Mouse (Mus musculus) hindbrain, embryonic 15.5 days (tissue): ENCODE measurements around the gene Krt81. TPM values are rescaled to one million over a fixed set of nuclear protein-coding genes. Genes with fewer than 3 reads are reported as not detected.

Source experiments
- ATAC-seq: fragments of 200-750 bp; cut with Nextera tagmentation; 2 replicates; pipeline ENCODE4 v1.8.0; 2017; ENCODE audit warnings: low read depth, moderate number of reproducible peaks, moderate TSS enrichment; ENCODE audit not compliant: low FRiP score
- H3K27ac ChIP-seq: fragments of 300-500 bp; sonication (generic); replicated peaks from 2 replicates; pipeline ENCODE4 v1.5.1; 2015; ENCODE audit warnings: mild to moderate bottlenecking, inconsistent platforms
- H3K27me3 ChIP-seq: fragments of 300-500 bp; sonication (generic); 2 replicates; pipeline ENCODE4 v1.6.1; 2015; ENCODE audit warnings: control low read depth, inconsistent platforms
- H3K36me3 ChIP-seq: fragments of 300-500 bp; sonication (generic); 2 replicates; pipeline ENCODE4 v1.6.1; 2015; ENCODE audit warnings: control low read depth, inconsistent platforms
- H3K4me1 ChIP-seq: fragments of 300-500 bp; sonication (generic); replicated peaks from 2 replicates; pipeline ENCODE4 v1.6.1; 2015; ENCODE audit warnings: control low read depth, inconsistent platforms
- H3K4me2 ChIP-seq: fragments of 300-500 bp; sonication (generic); 2 replicates; pipeline ENCODE4 v1.6.1; 2015; ENCODE audit warnings: moderate library complexity, mild to moderate bottlenecking, inconsistent platforms
- H3K4me3 ChIP-seq: fragments of 300-500 bp; sonication (generic); 2 replicates; pipeline ENCODE4 v1.5.1; 2015; ENCODE audit warnings: mild to moderate bottlenecking, inconsistent platforms
- H3K9ac ChIP-seq: fragments of 300-500 bp; sonication (generic); 2 replicates; pipeline ENCODE4 v1.6.1; 2015; ENCODE audit warnings: inconsistent platforms
- H3K9me3 ChIP-seq: fragments of 300-500 bp; sonication (generic); 2 replicates; pipeline ENCODE4 v1.6.1; 2016; ENCODE audit warnings: control low read depth, inconsistent platforms
- WGBS: fragments of 180-500 bp; shearing (Covaris S2); methylation state at CpG from one replicate; pipeline ENCODE4 v1.1.7; 2015; 5-methylcytosine and 5-hydroxymethylcytosine counted together
- polyA plus RNA-seq: library from polyadenylated mRNA; unstranded; fragments of >200 nt; fragmentation: Nextera tagmentation; extraction: Ambion mirVana; gene quantifications from 2 replicates; pipeline ENCODE4 v1.2.1, GENCODE M21; 2015

Krt81 gene
- polyA plus RNA-seq, 1 experiment from 2014 or later = not detected

DNA sequence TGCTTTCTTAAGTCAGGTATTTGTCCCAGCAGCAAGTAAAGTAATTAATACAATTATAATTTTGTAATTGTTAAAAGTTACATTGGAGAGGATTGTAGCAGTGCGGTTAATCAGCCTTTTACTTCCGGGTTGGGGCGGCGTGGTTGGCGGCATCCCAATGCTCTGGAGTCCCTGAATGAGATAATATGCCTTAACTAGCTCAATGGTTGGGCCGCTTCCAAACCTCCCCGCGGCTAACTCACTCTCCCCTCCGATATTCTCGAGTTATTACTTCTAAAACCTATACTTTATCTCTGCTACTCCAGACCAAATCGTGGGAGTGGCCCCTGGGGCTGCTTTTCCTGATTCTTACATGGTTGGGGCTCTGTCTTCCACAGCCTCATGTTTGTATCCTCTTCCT lies 17.0 kb downstream of the Krt81 start:
- Histone ChIP-seq H3K27me3 (no peaks in the 10 kb centered on the region), H3K4me1 (no peaks in the 10 kb centered on the region), H3K9ac (no peak overlapping the region), H3K9me3 (no peaks in the 10 kb centered on the region), H3K4me3 (no peak overlapping the region), H3K36me3 (no peaks in the 10 kb centered on the region), H3K4me2 (no peak overlapping the region), H3K27ac (no peak overlapping the region)
- WGBS = 74% methylated on average over 11 of the region's 11 CpGs
- ATAC-seq = no peak

DNA sequence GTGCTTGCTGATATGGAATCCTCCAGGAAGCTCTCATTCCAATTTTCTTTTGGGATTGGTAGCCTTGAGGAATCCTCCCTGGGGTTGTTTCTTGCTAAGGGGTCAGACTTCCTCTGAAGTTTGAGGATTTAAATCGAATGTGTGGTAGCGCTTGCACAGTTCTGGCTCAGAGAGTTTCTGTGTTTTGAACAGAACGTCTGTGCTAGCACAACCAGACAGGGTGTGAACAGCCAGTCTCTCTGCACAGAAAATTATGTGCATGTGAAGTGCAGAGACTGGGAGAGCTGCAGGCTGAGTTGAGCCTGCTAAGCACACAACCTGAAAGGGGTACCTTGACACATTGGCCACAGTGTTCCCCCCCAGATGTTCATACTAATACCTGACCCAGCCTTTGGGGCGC lies 22.7 kb downstream of the Krt81 start:
- WGBS = 84% methylated on average over 4 of the region's 4 CpGs
- Histone ChIP-seq H3K4me3 (no peak overlapping the region), H3K4me1 (peaks cover 8% of the 10 kb centered on the region), H3K27me3 (peaks cover 18% of the 10 kb centered on the region), H3K9me3 (no peaks in the 10 kb centered on the region), H3K9ac (no peak overlapping the region), H3K27ac (no peak overlapping the region), H3K36me3 (no peaks in the 10 kb centered on the region), H3K4me2 (no peak overlapping the region)
- ATAC-seq = no peak

DNA sequence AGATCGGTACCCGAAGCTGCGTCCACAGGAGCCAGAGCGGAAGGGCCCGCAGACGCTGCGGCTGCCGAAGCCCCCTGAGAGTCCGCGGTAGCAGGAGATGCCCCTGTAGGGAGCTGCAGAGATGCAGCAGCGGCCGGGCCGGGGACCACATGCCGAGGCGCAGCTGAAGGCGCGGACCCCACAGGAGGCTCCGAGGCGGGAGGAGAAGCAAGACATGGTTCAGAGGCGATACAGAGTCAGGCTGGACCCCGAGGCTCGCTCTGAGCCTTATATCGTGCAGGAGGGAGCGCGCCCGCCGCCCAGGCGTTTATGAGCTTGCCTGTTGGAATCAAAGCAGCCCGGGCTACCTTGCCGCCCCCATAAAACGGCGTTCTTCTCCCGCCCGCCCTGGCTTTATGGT lies 25.0 kb downstream of the Krt81 start, which contains the start of gene Krt87:
Krt87 (minus strand) TSS at position 250 of the 400 bp plus-strand sequence.
- no peak for ATAC-seq
- Histone ChIP-seq H3K36me3 (no peaks in the 10 kb centered on the region), H3K27me3 (peaks cover 18% of the 10 kb centered on the region), H3K9ac (peak within 1 kb of the TSS; percentile 48), H3K4me1 (peaks cover 8% of the 10 kb centered on the region), H3K27ac (no peak within 1 kb of the TSS), H3K4me2 (peak within 1 kb of the TSS; percentile 88), H3K4me3 (peak within 1 kb of the TSS; percentile 39), H3K9me3 (no peaks in the 10 kb centered on the region)
- 2% methylated on average over 34 of the region's 34 CpGs for WGBS

DNA sequence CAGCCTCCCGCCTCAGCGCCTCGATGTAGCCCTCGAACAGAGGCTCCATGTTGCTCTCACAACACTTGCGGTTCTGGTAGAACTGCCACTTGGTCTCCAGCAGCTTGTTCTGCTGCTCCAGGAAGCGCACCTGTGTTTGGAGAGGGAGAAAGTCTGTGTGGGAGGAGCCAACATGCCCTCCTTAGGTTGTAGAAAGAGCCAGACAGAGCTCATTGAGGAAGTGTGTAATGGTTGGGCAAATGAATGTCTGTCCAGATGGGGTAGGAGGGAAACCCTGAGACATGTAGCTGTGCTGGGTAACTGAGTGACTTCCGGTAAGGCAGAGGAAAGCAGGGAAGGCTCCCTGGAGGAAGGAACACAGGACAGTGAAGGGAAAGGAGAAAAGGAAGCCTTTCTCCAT lies 26.9 kb downstream of the Krt81 start:
- no peaks in the 10 kb centered on the region for H3K9me3 ChIP-seq
- H3K36me3 ChIP-seq = no peaks in the 10 kb centered on the region
- H3K4me3 ChIP-seq = no peak overlapping the region
- 89% methylated on average over 7 of the region's 7 CpGs for WGBS
- H3K27me3 ChIP-seq = peaks cover 18% of the 10 kb centered on the region
- no peak for ATAC-seq
- H3K9ac ChIP-seq = no peak overlapping the region
- no peak overlapping the region for H3K4me2 ChIP-seq
- peaks cover 8% of the 10 kb centered on the region for H3K4me1 ChIP-seq
- H3K27ac ChIP-seq = no peak overlapping the region

DNA sequence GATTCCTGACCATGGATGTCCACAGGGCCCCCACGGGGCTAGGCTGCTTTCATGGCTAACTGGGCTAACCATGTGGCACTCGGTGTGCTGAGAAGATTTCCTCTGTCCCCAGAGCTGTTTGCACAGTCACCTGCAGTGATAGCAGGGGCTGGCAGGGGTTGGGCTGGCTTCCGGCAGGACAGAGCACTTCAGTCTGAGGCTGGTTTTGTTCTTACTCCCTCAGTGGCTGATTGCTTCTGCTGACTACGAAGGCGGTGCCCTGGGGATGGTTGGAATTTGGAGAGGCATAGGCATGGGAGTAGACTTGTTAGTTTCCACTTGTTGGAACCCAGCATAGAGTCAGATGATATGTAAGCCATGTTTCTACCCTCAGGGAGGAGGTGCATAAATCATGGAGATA lies 38.6 kb downstream of the Krt81 start:
- H3K4me3 ChIP-seq = no peak overlapping the region
- WGBS = 26% methylated on average over 5 of the region's 5 CpGs
- no peak overlapping the region for H3K4me2 ChIP-seq
- ATAC-seq = no peak
- no peak overlapping the region for H3K9ac ChIP-seq
- H3K4me1 ChIP-seq = no peaks in the 10 kb centered on the region
- H3K36me3 ChIP-seq = no peaks in the 10 kb centered on the region
- H3K27me3 ChIP-seq = no peaks in the 10 kb centered on the region
- no peak overlapping the region for H3K27ac ChIP-seq
- H3K9me3 ChIP-seq = no peaks in the 10 kb centered on the region

DNA sequence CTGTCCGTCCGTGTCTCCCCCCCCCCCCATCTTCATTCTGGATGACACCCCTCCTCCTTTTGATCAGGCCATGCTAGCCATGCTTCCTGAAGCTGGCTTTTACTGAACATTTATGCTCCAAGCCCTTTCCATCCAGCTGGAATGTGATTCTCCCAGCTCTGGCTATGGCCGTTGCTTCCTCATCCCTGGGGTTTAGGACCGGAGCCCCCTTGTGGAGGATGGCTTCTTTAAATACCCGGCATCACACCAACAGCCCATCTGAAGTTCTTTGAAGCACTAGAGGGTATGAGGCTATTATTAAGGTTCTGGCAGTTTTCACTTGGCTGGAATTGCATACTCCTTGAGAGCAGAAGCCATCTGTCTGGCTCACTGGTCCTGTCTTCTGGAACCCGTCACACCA lies 42.6 kb downstream of the Krt81 start:
- 56% methylated on average over 5 of the region's 6 CpGs for WGBS
- Histone ChIP-seq H3K9me3 (no peaks in the 10 kb centered on the region), H3K27ac (no peak overlapping the region), H3K9ac (no peak overlapping the region), H3K36me3 (no peaks in the 10 kb centered on the region), H3K4me2 (no peak overlapping the region), H3K4me1 (no peaks in the 10 kb centered on the region), H3K4me3 (no peak overlapping the region), H3K27me3 (no peaks in the 10 kb centered on the region)
- ATAC-seq = no peak

DNA sequence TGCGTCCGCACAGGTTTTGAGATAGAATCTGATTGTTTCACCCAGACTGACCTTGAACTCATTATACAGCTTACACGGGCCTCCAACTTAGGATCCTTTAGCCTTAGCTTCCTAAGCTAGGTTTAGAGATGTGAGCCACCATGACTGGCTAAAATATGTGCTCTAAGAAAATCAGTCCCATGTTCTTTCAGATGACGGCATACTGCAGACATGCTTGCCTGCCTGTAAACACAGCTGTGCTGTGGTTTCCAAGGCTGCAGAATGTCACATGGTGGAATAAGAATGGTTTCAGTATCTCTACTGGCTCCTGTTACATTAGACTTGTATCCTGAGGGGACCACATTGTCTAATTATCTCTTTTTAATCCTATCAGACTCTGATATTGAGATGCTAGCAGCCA lies 44.6 kb downstream of the Krt81 start:
- no peak overlapping the region for H3K4me3 ChIP-seq
- WGBS = 78% methylated on average over 4 of the region's 4 CpGs
- ATAC-seq = no peak

DNA sequence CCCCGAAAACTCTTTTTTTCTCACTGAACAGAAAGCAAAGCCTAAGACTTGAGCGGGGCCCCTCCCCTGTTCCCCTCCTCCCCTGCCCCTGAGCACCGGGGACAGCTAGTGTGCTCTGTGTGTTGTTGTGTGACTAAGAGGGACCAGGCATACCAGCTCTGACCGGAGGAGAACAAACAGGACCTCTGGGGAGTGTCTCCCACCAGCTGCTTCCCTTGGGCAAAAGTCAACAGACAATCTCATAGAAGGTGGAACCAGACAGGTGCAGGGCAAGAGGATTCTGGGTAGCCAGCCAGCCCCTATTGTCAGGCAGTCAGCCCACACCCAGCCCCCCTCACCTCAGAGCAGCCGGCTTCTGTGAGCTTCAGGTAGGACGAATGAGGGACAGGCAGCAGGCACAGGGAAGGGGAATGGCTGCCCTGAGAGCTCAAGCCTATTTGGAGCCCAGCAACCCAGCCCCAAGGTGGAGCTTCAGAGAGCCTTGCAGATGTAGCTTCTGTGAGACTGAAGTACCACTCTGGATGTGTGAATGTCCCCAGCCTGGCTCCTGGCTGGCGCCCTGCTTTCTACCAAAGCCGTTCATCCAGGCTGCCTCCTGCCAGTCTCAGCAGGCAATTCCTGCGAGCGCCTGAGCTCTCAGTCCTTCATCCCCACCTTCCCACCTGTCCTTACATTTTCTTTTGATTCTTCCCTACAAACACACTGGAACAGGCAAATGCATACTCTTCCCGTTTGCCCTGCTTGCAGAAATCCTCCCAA lies 48.6 kb downstream of the Krt81 start:
- H3K4me1 ChIP-seq = 0 out of 2 replicates have a peak, but pooled peaks cover 3% of the 10 kb centered on the region
- peaks cover 12% of the 10 kb centered on the region for H3K27me3 ChIP-seq
- H3K27ac ChIP-seq = no peak overlapping the region
- no peak for ATAC-seq
- WGBS = 49% methylated on average over 11 of the region's 11 CpGs
- H3K36me3 ChIP-seq = no peaks in the 10 kb centered on the region
- no peak overlapping the region for H3K4me2 ChIP-seq
- H3K9me3 ChIP-seq = no peaks in the 10 kb centered on the region
- no peak overlapping the region for H3K4me3 ChIP-seq
- no peak overlapping the region for H3K9ac ChIP-seq

More for the DNA sequence above, 44.6 kb downstream of the Krt81 start:
- H3K9ac ChIP-seq = no peak overlapping the region
- no peaks in the 10 kb centered on the region for H3K36me3 ChIP-seq
- H3K4me2 ChIP-seq = no peak overlapping the region
- no peak overlapping the region for H3K27ac ChIP-seq
- H3K27me3 ChIP-seq = no peaks in the 10 kb centered on the region
- H3K4me1 ChIP-seq = 0 out of 2 replicates have a peak, but pooled peaks cover 3% of the 10 kb centered on the region
- no peaks in the 10 kb centered on the region for H3K9me3 ChIP-seq

DNA sequence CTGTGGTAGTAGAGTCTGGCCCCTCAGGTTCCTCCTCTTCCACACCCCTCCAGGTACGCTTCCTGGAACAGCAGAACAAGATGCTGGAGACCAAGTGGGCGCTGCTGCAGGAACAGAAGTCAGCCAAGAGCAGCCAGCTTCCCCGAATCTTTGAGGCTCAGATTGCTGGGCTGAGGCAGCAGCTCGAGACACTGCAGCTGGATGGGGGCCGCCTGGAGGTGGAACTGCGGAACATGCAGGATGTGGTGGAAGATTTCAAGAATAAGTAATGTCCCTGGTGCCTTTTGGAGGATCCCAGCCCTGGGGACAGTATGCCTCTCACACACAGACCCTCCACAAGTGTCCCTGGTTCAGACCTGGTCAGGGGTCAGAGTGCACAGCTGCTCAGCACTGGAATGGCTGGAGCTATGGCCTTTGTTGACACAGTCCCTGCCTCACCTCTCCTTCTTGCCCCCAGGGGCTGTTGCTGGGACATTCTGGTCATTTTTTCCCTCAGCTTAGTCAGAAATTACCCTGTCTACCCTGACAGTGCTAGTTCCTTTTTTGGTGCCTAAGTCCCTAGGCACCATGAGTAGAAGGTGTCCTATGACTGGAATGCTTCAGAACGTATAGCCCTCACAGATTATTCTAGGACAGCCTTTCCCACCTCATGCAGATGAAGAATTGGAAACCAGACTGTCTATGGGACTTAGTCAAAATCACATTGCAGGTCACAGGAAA lies 49.5 kb downstream of the Krt81 start:
- no peak overlapping the region for H3K4me3 ChIP-seq
- no peak overlapping the region for H3K9ac ChIP-seq
- no peak overlapping the region for H3K4me2 ChIP-seq
- peaks cover 12% of the 10 kb centered on the region for H3K27me3 ChIP-seq
- 0 out of 2 replicates have a peak, but pooled peaks cover 3% of the 10 kb centered on the region for H3K4me1 ChIP-seq
- H3K36me3 ChIP-seq = no peaks in the 10 kb centered on the region
- ATAC-seq = no peak
- 61% methylated on average over 7 of the region's 7 CpGs for WGBS
- no peak overlapping the region for H3K27ac ChIP-seq
- no peaks in the 10 kb centered on the region for H3K9me3 ChIP-seq

DNA sequence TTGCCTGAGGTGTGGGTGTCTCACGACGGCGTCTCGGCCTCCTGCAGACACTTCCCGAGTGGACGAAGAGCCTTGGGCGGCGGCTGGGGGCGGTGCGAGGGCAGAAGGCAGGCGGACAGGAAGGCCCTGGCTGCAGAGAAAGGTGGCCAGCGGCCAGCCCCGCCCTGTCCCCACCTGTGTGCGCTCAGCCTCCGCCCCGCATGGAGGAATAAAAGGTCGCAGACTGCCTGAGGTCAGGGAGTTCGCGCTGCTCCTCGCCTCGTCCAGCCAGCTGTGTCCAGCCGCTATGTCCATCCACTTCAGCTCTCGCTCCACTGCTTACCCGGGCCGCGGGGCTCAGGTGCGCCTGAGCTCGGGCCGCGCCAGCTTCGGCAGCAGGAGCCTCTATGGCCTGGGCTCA lies 51.4 kb downstream of the Krt81 start:
- H3K4me3 ChIP-seq = no peak overlapping the region
- no peaks in the 10 kb centered on the region for H3K9me3 ChIP-seq
- 0 out of 2 replicates have a peak, but pooled peaks cover 3% of the 10 kb centered on the region for H3K4me1 ChIP-seq
- H3K27ac ChIP-seq = no peak overlapping the region
- H3K36me3 ChIP-seq = no peaks in the 10 kb centered on the region
- H3K27me3 ChIP-seq = peaks cover 12% of the 10 kb centered on the region
- ATAC-seq = no peak
- no peak overlapping the region for H3K4me2 ChIP-seq
- H3K9ac ChIP-seq = no peak overlapping the region
- WGBS = 25% methylated on average over 30 of the region's 31 CpGs

DNA sequence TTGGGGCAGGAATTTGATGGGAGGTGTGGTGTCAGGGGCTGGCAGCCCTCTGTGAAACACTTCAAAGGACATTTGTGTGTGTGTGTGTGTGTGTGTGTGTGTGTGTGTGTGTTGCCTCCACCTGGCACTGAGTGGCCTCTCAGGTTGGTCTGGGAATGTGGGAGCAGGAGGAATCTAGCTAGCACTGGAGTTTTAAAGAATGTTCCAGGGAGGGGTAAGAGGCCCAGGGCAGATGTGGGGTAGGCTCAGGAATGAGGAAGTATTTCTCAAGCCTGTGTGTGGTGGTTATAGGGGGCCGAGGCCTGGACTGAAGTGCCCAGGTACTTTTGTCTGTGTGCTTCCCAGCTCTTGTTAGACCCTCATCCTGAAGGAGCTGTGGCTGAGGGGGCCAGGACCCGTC lies 52.8 kb downstream of the Krt81 start, which contains the start of gene Krt7:
Krt7 (plus strand) TSS at position 269 of the 400 bp plus-strand sequence.
- Histone ChIP-seq H3K4me3 (no peak within 1 kb of the TSS), H3K36me3 (no peaks in the 10 kb centered on the region), H3K4me2 (no peak within 1 kb of the TSS), H3K9me3 (no peaks in the 10 kb centered on the region), H3K4me1 (0 out of 2 replicates have a peak, but pooled peaks cover 3% of the 10 kb centered on the region), H3K27me3 (peaks cover 12% of the 10 kb centered on the region), H3K27ac (no peak within 1 kb of the TSS), H3K9ac (no peak within 1 kb of the TSS)
- ATAC-seq = no peak
- WGBS = 66% methylated on average over 2 of the region's 2 CpGs
